Mouse (Mus musculus): ENCODE results near the gene Fxyd3.

Fxyd3 gene

DNA sequence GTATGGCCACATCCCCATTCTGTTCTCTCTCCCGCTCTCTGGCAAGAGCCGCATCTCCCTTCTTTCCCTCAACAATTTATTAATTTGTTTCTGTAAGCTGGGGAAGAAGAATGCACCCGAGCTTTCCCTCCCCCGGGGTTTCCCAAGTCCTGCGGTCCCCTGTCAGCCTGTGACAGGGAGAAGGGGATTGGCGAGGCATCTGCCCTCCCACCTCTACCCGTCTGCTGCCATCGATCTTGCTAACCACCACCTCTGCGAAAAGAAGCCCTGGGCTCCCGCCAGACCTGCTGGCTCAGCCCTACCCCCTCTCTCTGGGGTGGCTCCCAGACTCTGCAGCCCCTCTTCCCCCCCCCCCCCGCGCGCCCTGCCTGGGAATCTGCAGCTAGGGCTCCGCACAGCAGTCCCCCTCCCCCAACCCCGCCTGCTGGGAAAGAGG, 26.6 kb downstream of the Fxyd3 start:
- DNase-seq (ENCODE audit: low spot score in 2 of 2): no peak

GRCm38 (mm10) chr7:31049135-31049845, 27.2 kb downstream of the Fxyd3 start:
- DNase-seq (ENCODE audit: low spot score in 2 of 2): no peak

GRCm38 (mm10) chr7:31042431-31042910, 34.0 kb downstream of the Fxyd3 start, which contains the start of gene Fxyd5:
Gene Fxyd5, minus strand, starts transcription at chr7:31042481.
- DNase-seq (ENCODE audit: low spot score in 2 of 2): no peak

- DNase-seq (ENCODE audit: low spot score in 2 of 2): peak; percentile 73 to 74
Observed at GRCm38 (mm10) chr7:31041662-31042315, 34.7 kb downstream of the Fxyd3 start.

GRCm38 (mm10) chr7:31041023-31041407, 35.5 kb downstream of the Fxyd3 start:
- no peak for DNase-seq (ENCODE audit: low spot score in 2 of 2)

- no peak for DNase-seq (ENCODE audit: low spot score in 2 of 2)
Observed at GRCm38 (mm10) chr7:31040281-31041022, 36.1 kb downstream of the Fxyd3 start.

GRCm38 (mm10) chr7:31039011-31039410, 37.5 kb downstream of the Fxyd3 start:
- DNase-seq (ENCODE audit: low spot score in 2 of 2): no peak

DNA sequence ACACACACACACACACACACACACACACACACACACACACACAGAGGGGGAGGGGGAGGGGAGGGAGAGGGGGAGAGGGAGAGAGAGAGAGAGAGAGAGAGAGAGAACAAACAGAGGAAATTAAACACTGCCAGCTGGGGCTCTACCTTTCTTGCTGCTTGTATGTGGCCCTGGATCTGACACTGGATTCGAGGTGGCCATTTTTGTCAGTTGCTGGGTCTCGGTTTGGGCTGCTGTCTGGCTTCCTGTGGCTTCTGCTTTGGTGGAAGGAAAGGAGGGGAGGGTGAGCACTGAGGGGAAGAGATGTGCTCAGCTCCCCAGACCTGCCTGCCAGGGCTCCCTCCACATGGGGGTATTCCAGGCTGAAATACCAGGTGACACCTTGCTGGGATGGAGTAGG, 38.8 kb downstream of the Fxyd3 start:
- DNase-seq (ENCODE audit: low spot score in 2 of 2): no peak

DNA sequence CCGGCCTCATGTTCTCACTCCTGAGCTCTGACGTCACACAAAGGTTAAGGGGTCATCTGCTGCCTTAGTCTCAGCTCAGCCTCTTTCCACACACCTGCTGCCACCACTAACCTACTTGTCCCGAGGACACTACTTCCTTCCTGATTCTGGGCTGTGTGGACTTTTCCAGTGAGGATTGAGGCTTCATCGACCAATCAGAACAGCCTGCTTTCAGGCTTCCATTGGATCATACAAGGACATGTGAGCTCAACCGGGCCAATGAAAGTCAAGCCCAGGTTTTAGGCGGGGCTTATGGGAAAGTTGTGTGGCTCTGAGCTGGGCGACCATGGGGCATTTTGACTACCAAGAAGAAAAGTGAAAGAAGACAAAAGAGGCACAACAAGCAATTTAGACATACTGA, 39.6 kb downstream of the Fxyd3 start:
- DNase-seq (ENCODE audit: low spot score in 2 of 2): peak; percentile 39 to 45

DNA sequence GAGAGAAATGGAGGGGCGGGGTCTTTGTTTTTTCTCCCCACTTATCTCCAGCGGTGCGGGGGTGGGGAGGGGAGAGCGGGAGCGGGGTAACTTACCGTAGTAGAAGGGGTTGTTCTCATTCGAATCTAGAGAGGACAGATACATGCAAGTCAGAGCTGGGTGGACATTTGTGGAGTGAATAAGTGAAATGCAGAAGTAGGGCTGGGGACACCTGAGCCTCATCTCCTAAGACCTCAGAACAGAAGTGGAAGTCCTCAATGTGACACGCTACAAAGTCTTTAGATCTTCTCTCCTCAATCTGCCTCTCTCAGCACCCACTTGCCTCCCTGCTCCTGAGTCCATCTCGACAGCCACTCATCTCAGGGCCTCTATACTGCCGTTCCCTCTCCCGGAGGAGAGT, 41.2 kb downstream of the Fxyd3 start:
- no peak for DNase-seq (ENCODE audit: low spot score in 2 of 2)

GRCm38 (mm10) chr7:31034789-31035188, 41.7 kb downstream of the Fxyd3 start:
- DNase-seq (ENCODE audit: low spot score in 2 of 2): peak in 1 of 2 experiments; percentile 49

GRCm38 (mm10) chr7:31033409-31034165, 42.9 kb downstream of the Fxyd3 start:
- DNase-seq (ENCODE audit: low spot score in 2 of 2): peak; percentile 78 to 80

- DNase-seq (ENCODE audit: low spot score in 2 of 2): peak in 1 of 2 experiments; percentile 30
Observed at GRCm38 (mm10) chr7:31031731-31032130, 44.8 kb downstream of the Fxyd3 start.

GRCm38 (mm10) chr7:31030717-31031116, 45.8 kb downstream of the Fxyd3 start:
- no peak for DNase-seq (ENCODE audit: low spot score in 2 of 2)

GRCm38 (mm10) chr7:31028609-31029008, 47.9 kb downstream of the Fxyd3 start:
- DNase-seq (ENCODE audit: low spot score in 2 of 2): peak in 1 of 2 experiments; percentile 24

Measured in natural killer cell, adult 2 months (primary cell).